In genomic region chr3:102292385-102292784, GRCm38 (mm10) we compare ENCODE assay signal across 15 mouse cellular contexts.
"Had no signal": no experiment of that assay in that cellular context is flagged by ENCODE, and none has a peak within 500 bp of the region (broad histone marks: within the 10 kb centered on the region; RNA-seq: fewer than 3 reads in every experiment).

No protein-coding gene starts in this region.

- DNase-seq: retina, postnatal 1 day; right cerebral cortex, adult 18-20 months; right cerebral cortex, postnatal 14 days; right cerebral cortex, postnatal 25 days; right cerebral cortex, postnatal 4 days; spleen, adult 18-20 months; thymus, adult 18-20 months; thymus, adult 2 months; thymus, postnatal 14 days; thymus, postnatal 25 days; thymus, postnatal 36 days; thymus, postnatal 4 days had no signal

- H3K4me1 ChIP-seq: neural tube, embryonic 15.5 days; stomach, embryonic 15.5 days had no signal

- H3K4me3 ChIP-seq: neural tube, embryonic 15.5 days; stomach, embryonic 15.5 days had no signal

- H3K9ac ChIP-seq: neural tube, embryonic 15.5 days; stomach, embryonic 15.5 days had no signal

- H3K27me3 ChIP-seq: neural tube, embryonic 15.5 days; stomach, embryonic 15.5 days had no signal

- H3K9me3 ChIP-seq: neural tube, embryonic 15.5 days; stomach, embryonic 15.5 days had no signal

- H3K4me2 ChIP-seq: neural tube, embryonic 15.5 days; stomach, embryonic 15.5 days had no signal

- H3K27ac ChIP-seq: neural tube, embryonic 15.5 days; stomach, embryonic 15.5 days; stomach, postnatal 0 days had no signal

- H3K36me3 ChIP-seq: neural tube, embryonic 15.5 days; stomach, embryonic 15.5 days had no signal
